Mouse (Mus musculus) Muller cell, postnatal 12 days (primary cell): ENCODE results near the gene Krtap5-5.
"Not testable (repeated sequence)": the region's sequence is repeated elsewhere in the genome, so short reads cannot be mapped to it uniquely, and the experiment has no call there.

Source experiments
- DNase-seq: peaks from one replicate; pipeline ENCODE4 v3.0.0-alpha.2; 2015; ENCODE audit errors: inconsistent ontology term

Gene Krtap5-5

GRCm38 (mm10) chr7:142229871-142230270 lies at the start of gene Krtap5-5:
TSS of gene Krtap5-5 (minus strand) at chr7:142229971.
- not testable (repeated sequence) for DNase-seq

- not testable (repeated sequence) for DNase-seq
Observed at GRCm38 (mm10) chr7:142279291-142279690, 49.5 kb upstream of the Krtap5-5 start.

- DNase-seq = peak; percentile 34
Observed at GRCm38 (mm10) chr7:142278183-142278582, 48.4 kb upstream of the Krtap5-5 start.

- not testable (repeated sequence) for DNase-seq
Observed at GRCm38 (mm10) chr7:142274263-142274662, 44.5 kb upstream of the Krtap5-5 start, which contains the start of gene Gm4559. TSS of gene Gm4559 (minus strand) at chr7:142274363.

- DNase-seq = not testable (repeated sequence)
Observed at GRCm38 (mm10) chr7:142258254-142258653, 28.5 kb upstream of the Krtap5-5 start, which contains the start of gene Gm2431. TSS of gene Gm2431 (minus strand) at chr7:142258354.

GRCm38 (mm10) chr7:142255517-142255916 lies 25.7 kb upstream of the Krtap5-5 start:
- peak; percentile 17 for DNase-seq

- DNase-seq = peak; percentile 16
Observed at GRCm38 (mm10) chr7:142249824-142250223, 20.1 kb upstream of the Krtap5-5 start.

GRCm38 (mm10) chr7:142240978-142241377 lies 11.2 kb upstream of the Krtap5-5 start, which contains the start of gene Gm40460:
TSS of gene Gm40460 (minus strand) at chr7:142241078.
- DNase-seq = no peak

GRCm38 (mm10) chr7:142231540-142231939 lies 1.8 kb upstream of the Krtap5-5 start:
- DNase-seq = no peak

- DNase-seq = no peak
Observed at GRCm38 (mm10) chr7:142224518-142224917, 5.3 kb downstream of the Krtap5-5 start.

- not testable (repeated sequence) for DNase-seq
Observed at GRCm38 (mm10) chr7:142212136-142212535, 17.6 kb downstream of the Krtap5-5 start.

- no peak for DNase-seq
Observed at GRCm38 (mm10) chr7:142211559-142211958, 18.2 kb downstream of the Krtap5-5 start, which contains the start of gene Gm7579. TSS of gene Gm7579 (plus strand) at chr7:142211859.

- DNase-seq = not testable (repeated sequence)
Observed at GRCm38 (mm10) chr7:142206891-142207290, 22.9 kb downstream of the Krtap5-5 start.

- DNase-seq = no peak
Observed at GRCm38 (mm10) chr7:142205488-142205887, 24.3 kb downstream of the Krtap5-5 start.

GRCm38 (mm10) chr7:142201064-142201463 lies 28.7 kb downstream of the Krtap5-5 start, which contains the start of gene Krtap5-3:
TSS of gene Krtap5-3 (plus strand) at chr7:142201364.
- no peak for DNase-seq

- DNase-seq = no peak
Observed at GRCm38 (mm10) chr7:142198748-142199147, 31.0 kb downstream of the Krtap5-5 start.

GRCm38 (mm10) chr7:142190289-142190688 lies 39.5 kb downstream of the Krtap5-5 start, which contains the start of gene Gm10153:
TSS of gene Gm10153 (minus strand) at chr7:142190389.
- no peak for DNase-seq

GRCm38 (mm10) chr7:142188156-142188555 lies 41.6 kb downstream of the Krtap5-5 start:
- DNase-seq = peak; percentile 37

- DNase-seq = no peak
Observed at GRCm38 (mm10) chr7:142181021-142181420, 48.8 kb downstream of the Krtap5-5 start.
